Mouse (Mus musculus) small intestine, adult 10 weeks (tissue): Measurements from ENCODE around the gene Kcnk1. TPM values are rescaled to one million over a fixed set of nuclear protein-coding genes. Genes with fewer than 3 reads are reported as not detected.

Experiments
- polyA plus RNA-seq: library from polyadenylated mRNA; stranded (reverse); fragments of 350-450 nt; fragmentation: Illumina TruSeq; extraction: RNeasy Lipid Tissue Mini Kit (QIAGEN cat#74804); gene quantifications from one replicate; pipeline ENCODE4 v1.2.3, GENCODE M21; 2014; ENCODE audit warnings: low replicate concordance

Kcnk1 gene
- polyA plus RNA-seq = 32.9 TPM

GRCm38 (mm10) chr8:125995101-125995986, at the start of gene Kcnk1:
Gene Kcnk1 (plus strand): TSS chr8:125995170.

Other genes starting within 250 kb of the Kcnk1 start
- gene Pcnx2, start 96.9 kb upstream of the Kcnk1 start, polyA plus RNA-seq = not detected
- 12.6 TPM for gene Map3k21, start 84.7 kb upstream of the Kcnk1 start, polyA plus RNA-seq